Mouse (Mus musculus): Measurements from ENCODE around the gene Kbtbd13. TPM values are rescaled to one million over a fixed set of nuclear protein-coding genes. Genes with fewer than 3 reads are reported as not detected.

Kbtbd13 gene
- total and polyA plus RNA-seq, 3 experiments = not detected

GRCm38 (mm10) chr9:65404331-65405183 is 13.1 kb upstream of the Kbtbd13 start:
- dilution Hi-C loops (cut with MboI; ENCODE audit: extremely low pct_ligation_motif_present, extremely low pct_unique_long_range_greater_than_20kb, low sequenced_read_pairs) = no loop called here
- no peak overlapping the region for H3K4me2 ChIP-seq (ENCODE audit: insufficient read depth, low read depth, poor library complexity, severe bottlenecking)

GRCm38 (mm10) chr9:65399934-65400333 is 8.5 kb upstream of the Kbtbd13 start:
- no peak for DNase-seq (ENCODE audit: extremely low read depth)
- Histone ChIP-seq H3K27ac (ENCODE audit: insufficient read depth, low read depth) (no peak overlapping the region), H3K4me3 (replicated peaks in 1 of 3; ENCODE audit: low read depth in 2 of 3, low read length in 2 of 3, poor library complexity in 1 of 3) (no peak overlapping the region), H3K36me3 (replicated peaks in 1 of 2; ENCODE audit: control insufficient read depth in 1 of 2, insufficient read depth in 1 of 2, low read length in 1 of 2) (no peaks in the 10 kb centered on the region), H3K9ac (ENCODE audit: insufficient read depth, low read depth) (no peak overlapping the region), H3K27me3 (replicated peaks) (peaks cover 7% of the 10 kb centered on the region), H3K4me1 (ENCODE audit: control insufficient read depth in 1 of 2, insufficient read depth in 2 of 2) (peaks cover 0 to 6% of the 10 kb centered on the region in 2 experiments; a peak in 1 of 4 replicates), H3K79me2 (replicated peaks; ENCODE audit: control insufficient read depth, extremely low read depth, insufficient read depth, poor library complexity, severe bottlenecking) (no peaks in the 10 kb centered on the region), H3K9me3 (replicated peaks; ENCODE audit: low read length) (no peaks in the 10 kb centered on the region), H3K4me2 (ENCODE audit: insufficient read depth, low read depth, poor library complexity, severe bottlenecking) (no peak overlapping the region)
- TF ChIP-seq POLR2A (IDR thresholded peaks at IDR 0.05; ENCODE audit: low read depth, low read length) (no peak), E2F4 (IDR thresholded peaks at IDR 0.05; ENCODE audit: insufficient replicate concordance, low read depth, low read length) (no peak), HCFC1 (IDR thresholded peaks at IDR 0.05; ENCODE audit: low read depth, low read length) (no peak), JUND (conservative IDR thresholded peaks at IDR 0.05; ENCODE audit: low read depth, low read length) (no peak), GABPA (IDR thresholded peaks at IDR 0.05; ENCODE audit: insufficient replicate concordance, low read depth, low read length) (no peak), SIN3A (IDR thresholded peaks at IDR 0.05; ENCODE audit: low read length) (no peak), ZMIZ1 (IDR thresholded peaks at IDR 0.05; ENCODE audit: low read depth, low read length) (no peak)
- dilution Hi-C loops (cut with MboI; ENCODE audit: extremely low pct_ligation_motif_present, extremely low pct_unique_long_range_greater_than_20kb, low sequenced_read_pairs) = no loop called here
- in situ Hi-C loops (cut with MboI; ENCODE audit: low pct_ligation_motif_present, low pct_unique_long_range_greater_than_20kb, low sequenced_read_pairs) = no loop called here

More at GRCm38 (mm10) chr9:65404331-65405183, 13.1 kb upstream of the Kbtbd13 start:
- no peaks in the 10 kb centered on the region for H3K27me3 ChIP-seq (replicated peaks)
- TF ChIP-seq NRF1 (IDR thresholded peaks at IDR 0.05; ENCODE audit: low read depth, low read length) = no peak
- no peak for TF ChIP-seq E2F4 (IDR thresholded peaks at IDR 0.05; ENCODE audit: insufficient replicate concordance, low read depth, low read length)
- no peak for TF ChIP-seq RAD21 (IDR thresholded peaks at IDR 0.05; ENCODE audit: low read depth, low read length)
- no peak for TF ChIP-seq PAX5 (IDR thresholded peaks at IDR 0.05; ENCODE audit: low read length)
- no peak for TF ChIP-seq HCFC1 (IDR thresholded peaks at IDR 0.05; ENCODE audit: low read depth, low read length)
- no peak for TF ChIP-seq ZMIZ1 (IDR thresholded peaks at IDR 0.05; ENCODE audit: low read depth, low read length)
- H3K79me2 ChIP-seq (replicated peaks; ENCODE audit: control insufficient read depth, extremely low read depth, insufficient read depth, poor library complexity, severe bottlenecking) = no peaks in the 10 kb centered on the region
- in situ Hi-C loops (cut with MboI; ENCODE audit: low pct_ligation_motif_present, low pct_unique_long_range_greater_than_20kb, low sequenced_read_pairs) = no loop called here
- no peak overlapping the region for H3K27ac ChIP-seq (ENCODE audit: insufficient read depth, low read depth)
- H3K9ac ChIP-seq (ENCODE audit: insufficient read depth, low read depth) = no peak overlapping the region
- no peaks in the 10 kb centered on the region for H3K9me3 ChIP-seq (replicated peaks; ENCODE audit: low read length)
- no peak overlapping the region for H3K4me3 ChIP-seq (replicated peaks in 1 of 3; ENCODE audit: low read depth in 2 of 3, low read length in 2 of 3, poor library complexity in 1 of 3)
- DNase-seq (ENCODE audit: extremely low read depth) = no peak
- H3K36me3 ChIP-seq (replicated peaks in 1 of 2; ENCODE audit: control insufficient read depth in 1 of 2, insufficient read depth in 1 of 2, low read length in 1 of 2) = no peaks in the 10 kb centered on the region
- H3K4me1 ChIP-seq (ENCODE audit: control insufficient read depth in 1 of 2, insufficient read depth in 2 of 2) = no peaks in the 10 kb centered on the region

- Histone ChIP-seq H3K36me3 (replicated peaks in 1 of 2; ENCODE audit: control insufficient read depth in 1 of 2, insufficient read depth in 1 of 2, low read length in 1 of 2) (no peaks in the 10 kb centered on the region), H3K4me1 (ENCODE audit: control insufficient read depth in 1 of 2, insufficient read depth in 2 of 2) (peaks cover 0 to 6% of the 10 kb centered on the region in 2 experiments; a peak in 1 of 4 replicates), H3K79me2 (replicated peaks; ENCODE audit: control insufficient read depth, extremely low read depth, insufficient read depth, poor library complexity, severe bottlenecking) (no peaks in the 10 kb centered on the region), H3K4me3 (replicated peaks in 1 of 3; ENCODE audit: low read depth in 2 of 3, low read length in 2 of 3, poor library complexity in 1 of 3) (peak within 1 kb of the TSS in 1 of 3 experiments; percentile 52), H3K4me2 (ENCODE audit: insufficient read depth, low read depth, poor library complexity, severe bottlenecking) (peak within 1 kb of the TSS; percentile 79), H3K9me3 (replicated peaks; ENCODE audit: low read length) (no peaks in the 10 kb centered on the region), H3K27ac (ENCODE audit: insufficient read depth, low read depth) (no peak within 1 kb of the TSS), H3K27me3 (replicated peaks) (peaks cover 7% of the 10 kb centered on the region), H3K9ac (ENCODE audit: insufficient read depth, low read depth) (no peak within 1 kb of the TSS)
- dilution Hi-C loops (cut with MboI; ENCODE audit: extremely low pct_ligation_motif_present, extremely low pct_unique_long_range_greater_than_20kb, low sequenced_read_pairs) = no loop called here
- no peak for TF ChIP-seq GABPA (IDR thresholded peaks at IDR 0.05; ENCODE audit: insufficient replicate concordance, low read depth, low read length)
- TF ChIP-seq MAFK (IDR thresholded peaks at IDR 0.05; ENCODE audit: insufficient replicate concordance, low read length) = no peak
- TF ChIP-seq ELF1 (IDR thresholded peaks at IDR 0.05; ENCODE audit: low read depth, low read length) = no peak
- in situ Hi-C loops (cut with MboI; ENCODE audit: low pct_ligation_motif_present, low pct_unique_long_range_greater_than_20kb, low sequenced_read_pairs) = no loop called here
- DNase-seq (ENCODE audit: extremely low read depth) = no peak
Measured at GRCm38 (mm10) chr9:65398279-65398678, 6.8 kb upstream of the Kbtbd13 start, which contains the start of gene Rasl12. Gene Rasl12 (plus strand): TSS chr9:65398506.

All from CH12.LX (cell line).